Mouse (Mus musculus): ENCODE data around the gene Tmem52. TPM values are rescaled to one million over a fixed set of nuclear protein-coding genes. Genes with fewer than 3 reads are reported as not detected.

Tmem52 gene
- polyA plus RNA-seq, 1 experiment from 2014 or later: 1.0 TPM

Other genes with a start within 250 kb of the Tmem52 start
- 14.7 and 16.9 TPM in 2 replicates for gene Ski, start 246.5 kb upstream of the Tmem52 start, polyA plus RNA-seq (2015; fragmentation: Nextera tagmentation; extraction: Ambion mirVana)
- 66.2 and 68.8 TPM in 2 replicates for gene Faap20, start 219.3 kb upstream of the Tmem52 start, polyA plus RNA-seq (2015; fragmentation: Nextera tagmentation; extraction: Ambion mirVana)
- 14.2 and 16.6 TPM in 2 replicates for gene Prkcz, start 107.8 kb upstream of the Tmem52 start, polyA plus RNA-seq (2015; fragmentation: Nextera tagmentation; extraction: Ambion mirVana)
- gene Gabrd, start 71.0 kb upstream of the Tmem52 start, polyA plus RNA-seq (2015; fragmentation: Nextera tagmentation; extraction: Ambion mirVana): not detected in 2 replicates
- gene Cfap74, start 59.9 kb upstream of the Tmem52 start, polyA plus RNA-seq (2015; fragmentation: Nextera tagmentation; extraction: Ambion mirVana): 1.8 and 2.3 TPM in 2 replicates
- gene Gnb1, start 22.2 kb downstream of the Tmem52 start, polyA plus RNA-seq (2015; fragmentation: Nextera tagmentation; extraction: Ambion mirVana): 476 and 488 TPM in 2 replicates
- 89.0 and 93.6 TPM in 2 replicates for gene Nadk, start 93.3 kb downstream of the Tmem52 start, polyA plus RNA-seq (2015; fragmentation: Nextera tagmentation; extraction: Ambion mirVana)
- gene Slc35e2, start 132.3 kb downstream of the Tmem52 start, polyA plus RNA-seq (2015; fragmentation: Nextera tagmentation; extraction: Ambion mirVana): 9.6 and 10.4 TPM in 2 replicates
- gene Cdk11b, start 155.7 kb downstream of the Tmem52 start, polyA plus RNA-seq (2015; fragmentation: Nextera tagmentation; extraction: Ambion mirVana): 63.4 and 64.8 TPM in 2 replicates
- not detected in 2 replicates for gene Gm10563, start 176.3 kb downstream of the Tmem52 start, polyA plus RNA-seq (2015; fragmentation: Nextera tagmentation; extraction: Ambion mirVana)
- gene Mmp23, start 184.3 kb downstream of the Tmem52 start, polyA plus RNA-seq (2015; fragmentation: Nextera tagmentation; extraction: Ambion mirVana): 51.7 and 68.7 TPM in 2 replicates
- 25.8 and 30.2 TPM in 2 replicates for gene Mib2, start 200.1 kb downstream of the Tmem52 start, polyA plus RNA-seq (2015; fragmentation: Nextera tagmentation; extraction: Ambion mirVana)
- 4.9 and 5.3 TPM in 2 replicates for gene Fndc10, start 225.2 kb downstream of the Tmem52 start, polyA plus RNA-seq (2015; fragmentation: Nextera tagmentation; extraction: Ambion mirVana)
- 144 and 145 TPM in 2 replicates for gene Ssu72, start 235.7 kb downstream of the Tmem52 start, polyA plus RNA-seq (2015; fragmentation: Nextera tagmentation; extraction: Ambion mirVana)